Mouse (Mus musculus): ENCODE data around the gene Ism2.

DNA sequence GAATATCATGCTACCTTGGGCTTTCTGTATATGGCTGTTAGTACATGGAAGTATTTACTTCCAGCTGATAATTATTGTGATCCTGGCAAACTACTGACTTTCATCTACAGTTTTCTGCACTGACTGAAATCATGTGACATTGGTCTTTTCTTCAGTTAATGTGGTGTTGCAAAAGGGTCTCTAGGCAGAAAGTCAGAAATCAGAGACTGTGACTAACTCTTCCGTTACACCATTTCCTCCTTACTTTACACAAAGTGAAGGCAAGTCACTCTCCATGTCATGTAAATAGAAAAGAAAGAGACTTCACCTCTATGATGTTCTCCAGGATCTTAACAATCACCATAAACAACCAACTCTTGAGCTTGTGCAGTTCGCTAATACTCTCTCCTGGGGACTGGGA lies 69.9 kb downstream of the Ism2 start:
- TF ChIP-seq MYB (IDR thresholded peaks at IDR 0.05; ENCODE audit: low read depth, low read length) (no peak), POLR2A (IDR thresholded peaks at IDR 0.05; ENCODE audit: control insufficient read depth in 1 of 2, insufficient read depth in 1 of 2, low read depth in 1 of 2, low read length in 2 of 2, poor library complexity in 1 of 2) (no peak), CTCF (IDR thresholded peaks at IDR 0.05 in 2 of 3, conservative IDR thresholded peaks at IDR 0.05 in 1 of 3; ENCODE audit: control insufficient read depth in 1 of 3, insufficient read depth in 1 of 3, low read depth in 2 of 3, low read length in 3 of 3, poor library complexity in 1 of 3, severe bottlenecking in 1 of 3) (no peak), USF2 (IDR thresholded peaks at IDR 0.05; ENCODE audit: borderline replicate concordance in 1 of 2, insufficient read depth in 1 of 2, low read depth in 1 of 2, low read length in 2 of 2) (no peak), POLR2AphosphoS2 (IDR thresholded peaks at IDR 0.05; ENCODE audit: low read length) (no peak), MEF2A (IDR thresholded peaks at IDR 0.05; ENCODE audit: extremely low read depth, insufficient replicate concordance, low read depth, low read length, poor library complexity, severe bottlenecking) (no peak), RCOR1 (IDR thresholded peaks at IDR 0.05; ENCODE audit: low read depth, low read length) (no peak), GATA1 (IDR thresholded peaks at IDR 0.05; ENCODE audit: low read depth, low read length) (no peak), USF1 (IDR thresholded peaks at IDR 0.05; ENCODE audit: low read depth, low read length) (no peak)

Measured in MEL (cell line).